Mouse (Mus musculus) layer of hippocampus, postnatal 36 days (tissue): ENCODE data around the gene Gstcd. TPM values are rescaled to one million over a fixed set of nuclear protein-coding genes. Genes with fewer than 3 reads are reported as not detected.
A peak's percentile ranks its signal among the peaks of the same experiment; 100 is the strongest.

ENCODE experiments used
- DNase-seq, 2 experiments: peaks; one replicate each; pipeline ENCODE4 v3.0.0; 2022
- total RNA-seq, 2 experiments: library from RNA; stranded (reverse); gene quantifications; 2 replicates each; pipeline ENCODE4 v1.2.3; 2021

Gstcd gene
- total RNA-seq, 2 experiments from 2014 or later: 9.7 TPM

DNA sequence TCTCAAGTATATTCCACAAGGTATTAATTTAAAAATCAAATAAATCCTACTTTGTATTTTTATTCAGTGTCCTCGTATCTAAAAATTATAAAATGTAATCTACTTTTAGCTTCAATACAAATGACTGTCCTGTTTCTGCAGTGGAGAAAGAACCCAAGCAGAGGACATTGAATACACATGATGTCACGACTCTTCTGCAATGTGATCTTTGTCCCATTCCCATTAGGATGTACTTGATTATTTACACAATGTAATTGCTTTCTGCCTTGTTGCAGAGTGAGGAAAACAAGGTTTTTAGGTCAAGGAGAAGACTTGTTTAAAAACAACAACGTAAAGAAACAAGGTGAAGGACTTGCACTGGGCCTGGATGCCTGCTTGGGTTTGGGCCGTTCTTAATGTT lies 84.6 kb downstream of the Gstcd start:
- DNase-seq: no peak

DNA sequence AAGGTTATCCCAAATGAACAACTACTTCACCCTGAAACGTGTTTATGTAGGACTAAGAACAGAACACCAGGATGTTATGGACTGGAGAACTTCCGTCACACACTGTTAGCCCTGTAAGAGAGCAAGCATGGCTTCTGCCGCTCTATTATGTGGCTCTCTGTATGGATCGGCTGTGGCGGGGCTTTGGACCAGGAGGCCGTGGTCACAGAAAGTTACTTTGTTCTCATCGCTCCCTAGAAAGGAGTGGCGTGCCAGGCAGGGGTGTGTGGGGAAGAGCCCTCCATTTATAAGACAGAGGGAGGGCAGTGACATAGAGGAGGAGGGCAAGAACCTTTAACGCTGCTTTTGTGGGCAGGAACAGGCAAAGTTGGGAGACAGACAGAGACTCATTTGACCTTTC lies 95.5 kb downstream of the Gstcd start:
- no peak for DNase-seq

DNA sequence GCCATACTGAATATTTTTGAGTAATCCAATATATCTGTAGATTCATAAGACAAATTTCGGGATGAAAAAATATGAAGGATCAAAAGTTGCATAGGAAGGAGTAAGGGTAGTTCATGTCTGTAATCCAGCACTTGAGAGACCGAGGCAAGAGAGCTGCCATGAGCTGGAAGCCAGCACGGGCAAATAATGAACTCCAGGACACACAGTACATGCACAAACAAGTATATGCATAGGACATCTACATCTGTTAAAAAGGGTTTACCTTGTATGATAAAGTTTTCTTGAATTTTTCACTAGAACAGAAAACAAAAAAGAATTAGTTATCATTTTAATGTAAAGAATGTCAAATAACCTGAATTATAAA lies 95.9 kb downstream of the Gstcd start:
- DNase-seq: no peak

DNA sequence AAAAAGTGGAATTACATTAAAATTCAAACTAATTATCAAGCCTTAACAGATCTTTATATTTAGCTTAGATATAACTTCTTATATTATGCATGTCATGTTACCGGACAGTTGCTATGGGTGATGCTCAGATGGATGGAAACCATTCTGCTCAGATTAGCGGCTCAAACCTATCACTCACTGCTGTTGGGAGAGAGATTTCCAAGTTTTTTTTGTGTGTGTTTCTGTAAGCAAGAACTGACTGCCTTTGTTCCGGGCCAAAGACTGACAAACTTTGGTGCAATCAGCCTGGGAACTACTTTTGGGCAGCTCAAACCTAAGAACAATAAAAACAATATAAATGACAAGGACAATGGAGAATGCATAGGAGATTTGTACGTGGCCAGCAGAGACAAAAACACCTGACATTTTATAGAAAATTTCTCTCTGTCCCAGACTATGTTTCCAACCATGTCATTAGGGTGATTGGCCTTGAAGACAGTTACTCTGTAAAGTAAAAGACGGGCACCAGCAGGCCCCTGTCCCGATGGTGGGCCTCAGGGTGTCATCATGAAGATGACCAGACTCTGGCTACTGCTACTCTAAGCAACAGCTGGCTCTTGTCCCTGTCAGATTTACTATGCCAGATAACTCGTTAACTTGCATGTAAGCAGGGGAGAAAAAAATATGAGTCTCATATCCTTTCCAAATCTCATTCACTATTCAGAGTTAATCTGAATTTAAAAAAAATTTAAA lies 96.5 kb downstream of the Gstcd start:
- no peak for DNase-seq

DNA sequence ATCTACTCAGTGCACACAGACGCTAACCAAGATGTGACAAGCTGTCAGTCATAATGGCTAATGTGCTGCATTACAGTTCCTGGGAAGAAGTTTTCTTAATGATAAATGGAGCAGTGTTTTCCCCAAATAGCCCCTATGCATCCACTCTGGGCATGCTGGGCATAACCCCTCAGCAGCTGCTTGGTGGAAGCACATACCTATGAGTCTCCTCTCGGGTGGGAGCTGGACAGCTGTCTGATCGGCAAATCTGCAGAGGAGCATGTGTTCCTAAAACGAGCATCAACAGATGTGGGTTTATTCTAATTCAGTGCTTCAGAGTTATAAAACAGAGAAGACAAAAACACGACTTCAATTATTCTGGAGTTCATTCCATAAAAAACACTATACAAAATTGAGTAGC lies 105.6 kb downstream of the Gstcd start:
- peak; percentile 6 to 11 for DNase-seq

DNA sequence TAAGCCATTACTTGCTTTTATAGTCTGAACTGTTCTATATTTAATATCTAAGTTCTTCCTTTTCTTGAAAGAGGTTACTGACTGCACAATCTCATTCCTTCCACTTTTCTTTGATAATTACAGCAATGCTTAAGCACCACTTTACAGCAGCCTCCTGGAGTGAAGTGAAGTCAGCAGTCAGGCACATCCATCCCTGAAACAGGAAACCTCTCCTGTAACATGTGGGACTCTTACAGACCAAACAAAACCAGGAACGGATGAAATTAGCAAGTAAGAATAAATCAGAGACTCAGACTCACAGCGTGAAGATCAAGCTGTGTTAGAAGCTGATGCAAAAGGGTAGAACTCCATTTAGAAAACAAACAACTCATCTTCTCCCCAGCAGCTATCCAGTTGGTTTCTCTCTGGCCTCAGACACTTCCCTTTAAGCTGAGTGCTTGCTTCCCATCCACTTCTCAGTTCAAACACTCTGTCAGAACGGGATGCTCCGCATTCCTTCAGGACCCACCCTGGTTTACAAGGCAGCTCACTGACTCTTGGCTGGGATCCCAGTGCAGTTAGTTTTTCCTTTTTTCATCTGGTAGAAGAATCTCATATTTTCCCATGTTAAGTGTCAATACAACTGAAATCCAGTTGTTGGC lies 107.9 kb downstream of the Gstcd start:
- no peak for DNase-seq

DNA sequence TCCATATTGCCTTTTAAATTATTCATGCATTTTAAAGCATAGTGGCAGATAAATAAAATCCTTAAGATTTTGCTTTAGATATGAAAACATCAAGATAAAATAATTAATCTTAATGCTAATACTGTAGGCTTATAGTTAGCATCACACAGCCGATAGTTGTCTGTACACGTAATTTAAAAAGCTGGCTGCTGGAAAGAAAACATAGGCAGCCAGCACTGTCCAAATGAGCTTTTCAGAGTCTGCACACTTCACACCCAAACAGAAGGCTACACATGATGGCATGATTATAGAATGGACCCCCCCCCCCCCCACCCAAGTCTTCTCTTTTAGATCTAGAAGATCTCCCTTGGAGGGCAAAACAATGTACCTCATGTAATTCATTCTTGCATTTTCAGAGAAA lies 109.9 kb downstream of the Gstcd start:
- DNase-seq: no peak

DNA sequence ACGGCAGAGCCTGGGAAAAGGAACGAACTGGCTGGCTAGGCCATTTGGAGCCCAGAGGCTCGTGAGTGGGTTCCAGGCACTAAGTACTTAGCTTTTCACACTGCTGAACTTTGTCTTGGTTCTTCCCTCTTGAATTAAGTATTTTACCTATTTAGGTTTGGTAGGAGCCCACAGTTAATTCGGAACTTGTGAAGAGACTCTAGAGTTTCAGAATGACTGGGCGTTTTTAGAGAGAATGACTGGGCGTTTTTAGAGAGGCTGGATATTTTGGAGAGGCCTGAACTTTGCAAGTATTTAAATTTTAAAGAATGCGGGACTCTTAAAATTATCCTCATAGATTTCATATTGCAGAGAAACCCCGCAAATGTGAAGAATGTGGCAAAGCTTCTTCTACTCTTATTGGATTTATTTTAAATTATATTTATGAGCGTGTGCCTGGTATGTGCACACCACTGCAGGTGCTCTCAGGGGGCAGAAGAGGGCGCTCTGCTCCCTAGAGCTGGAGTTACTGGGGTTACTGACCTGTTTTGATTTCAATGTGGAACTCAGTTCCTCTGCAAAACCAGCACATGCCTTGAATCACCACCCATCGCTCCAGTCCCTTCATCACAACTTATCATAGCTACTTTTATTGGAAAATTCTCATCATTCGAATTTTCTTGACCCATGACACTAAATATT lies 111.9 kb downstream of the Gstcd start:
- DNase-seq: no peak

DNA sequence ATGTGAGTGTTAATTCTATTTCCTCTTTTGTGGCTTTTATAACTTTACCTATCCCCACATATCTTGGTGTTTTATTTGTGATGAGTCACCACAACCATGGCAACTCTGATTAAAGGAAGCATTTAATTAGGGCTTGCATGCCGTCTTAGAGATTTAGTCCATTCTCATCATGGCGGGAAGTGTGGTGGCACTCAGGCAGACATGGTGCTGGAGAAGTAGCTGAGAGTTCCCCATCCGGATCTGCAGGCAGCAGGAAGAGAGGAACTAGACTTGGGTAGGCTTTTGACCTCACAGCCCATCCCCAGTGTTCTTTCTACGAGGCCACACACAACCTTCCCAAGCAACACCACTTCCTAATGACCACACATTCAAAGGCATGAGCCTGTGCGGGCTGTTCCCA lies 125.6 kb downstream of the Gstcd start:
- DNase-seq: no peak

DNA sequence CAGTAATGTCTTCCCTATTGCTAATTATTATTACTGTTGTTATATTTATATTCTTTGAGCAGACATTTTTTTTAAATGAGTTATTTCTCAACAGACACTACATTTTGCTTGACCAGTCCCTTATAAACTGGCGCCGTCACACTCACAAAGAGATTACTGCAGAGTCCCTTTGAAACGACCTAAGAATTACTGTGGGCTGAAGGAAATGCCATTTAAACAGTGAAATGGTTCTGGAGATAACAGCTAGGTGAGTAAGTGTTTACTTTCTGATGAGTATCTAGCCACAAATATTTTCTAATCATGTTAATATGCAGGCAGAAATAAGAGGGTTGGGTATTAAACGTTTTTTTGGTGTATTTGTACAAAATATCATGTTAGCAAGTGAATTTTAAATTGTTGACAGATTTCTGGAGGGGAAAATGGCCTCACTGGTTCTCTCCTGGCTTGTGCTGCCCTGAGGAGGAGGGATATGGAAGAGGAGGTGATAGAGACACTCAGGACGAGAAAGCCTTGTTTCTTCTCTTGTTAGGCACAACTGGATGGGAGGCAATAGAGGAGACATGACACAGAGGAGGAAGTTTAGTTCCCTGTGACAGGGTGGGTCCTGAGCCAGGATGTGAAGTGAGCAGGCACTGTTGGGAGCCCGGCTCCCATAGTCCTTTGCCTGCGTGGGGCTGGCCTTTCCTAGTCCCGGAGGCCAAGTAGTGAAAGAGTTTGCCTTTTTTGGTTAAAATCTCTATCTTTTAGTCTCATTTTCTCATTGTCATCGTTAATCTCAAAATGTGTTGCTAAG lies 126.9 kb downstream of the Gstcd start:
- DNase-seq: no peak

DNA sequence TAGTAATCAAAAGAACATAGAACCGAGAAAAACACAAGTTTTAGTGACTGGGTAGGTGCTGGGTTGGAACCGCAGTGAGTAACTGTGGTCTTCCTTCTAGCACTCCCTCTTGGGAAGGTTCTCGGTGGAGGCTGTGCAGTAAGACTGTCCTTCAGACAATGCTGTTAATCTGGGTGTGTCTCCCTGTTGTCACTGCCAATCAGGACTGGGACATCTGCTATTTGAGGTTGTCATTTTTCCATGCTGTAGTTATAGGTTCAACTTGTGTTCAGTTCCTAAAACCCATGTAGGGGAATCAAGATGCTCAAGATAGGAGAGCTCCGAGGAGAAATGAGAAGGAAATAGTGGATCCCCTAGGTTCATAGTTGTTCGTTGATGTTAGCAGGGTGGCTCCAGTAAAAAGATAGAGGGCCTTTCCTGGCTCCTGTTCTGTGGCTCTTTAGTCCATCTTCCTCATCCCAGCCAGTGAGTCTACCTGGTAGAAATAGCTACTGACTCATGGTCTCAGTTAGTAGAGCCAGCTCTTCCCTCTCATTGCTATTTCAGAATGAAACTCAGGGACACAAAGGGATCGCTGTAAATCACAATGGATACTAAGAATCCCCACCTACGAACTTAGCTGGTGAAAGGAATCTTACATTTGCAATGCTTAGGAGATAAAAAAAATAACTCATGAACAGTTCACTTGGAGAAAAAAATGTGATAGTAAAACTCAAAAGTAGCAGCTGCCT lies 129.0 kb downstream of the Gstcd start:
- DNase-seq: no peak

DNA sequence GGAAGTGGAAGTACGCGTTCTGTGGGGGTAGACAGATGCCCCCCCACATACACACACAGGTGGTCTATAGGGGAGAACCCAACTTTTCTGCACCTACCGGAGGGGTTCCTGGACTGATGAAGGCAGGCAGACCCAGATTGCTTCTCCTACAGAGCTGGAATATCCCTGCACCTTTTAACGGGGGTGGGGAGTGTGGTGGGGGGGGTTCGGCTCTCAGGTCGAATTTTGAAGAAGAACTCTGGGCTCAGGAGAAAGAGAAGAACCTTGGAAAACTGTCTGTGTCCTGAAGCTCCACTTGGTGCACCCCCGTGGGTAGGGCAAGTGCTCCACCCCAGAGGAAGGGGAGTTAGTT lies 141.3 kb downstream of the Gstcd start:
- no peak for DNase-seq

DNA sequence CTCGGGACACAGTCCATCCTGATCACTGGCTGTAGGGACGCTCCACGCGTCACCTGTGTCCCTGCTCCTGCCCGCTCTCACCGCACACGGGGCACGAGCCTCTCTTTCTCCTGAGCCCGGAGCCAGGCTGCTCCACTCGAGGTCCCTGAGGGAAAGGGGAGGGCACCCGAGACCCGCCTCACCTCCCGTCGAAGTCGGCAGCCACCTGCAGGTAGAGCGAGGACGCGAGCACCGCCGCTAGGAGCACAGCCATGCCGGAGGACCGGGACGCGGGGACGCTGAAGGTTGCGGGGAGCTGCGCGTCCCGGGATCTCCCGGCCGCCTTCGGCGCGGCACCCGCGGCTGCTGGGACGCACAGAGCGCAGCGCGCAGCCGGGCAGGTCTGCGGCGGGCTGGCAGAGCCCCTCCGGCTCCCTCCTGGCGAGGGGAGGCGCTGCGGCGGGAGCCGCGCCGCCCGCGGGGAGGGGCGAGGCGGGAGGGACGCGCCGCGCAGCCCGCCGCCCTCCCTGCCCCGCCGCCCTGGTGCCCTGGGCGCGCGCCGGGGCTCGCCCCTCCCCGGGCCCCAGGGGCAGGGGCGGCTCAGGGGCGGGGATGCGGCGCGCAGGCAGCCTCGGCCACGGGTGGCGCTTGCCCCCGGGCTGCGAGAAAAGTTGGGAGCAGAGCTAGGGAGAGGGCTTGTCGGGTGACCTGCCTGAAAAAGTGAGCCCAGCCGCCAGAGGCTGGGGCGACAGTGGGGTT lies 141.9 kb downstream of the Gstcd start, which contains the start of gene Npnt:
TSS of gene Npnt (minus strand) at position 501 of the 738 bp plus-strand sequence.
- peak; percentile 33 to 41 for DNase-seq

DNA sequence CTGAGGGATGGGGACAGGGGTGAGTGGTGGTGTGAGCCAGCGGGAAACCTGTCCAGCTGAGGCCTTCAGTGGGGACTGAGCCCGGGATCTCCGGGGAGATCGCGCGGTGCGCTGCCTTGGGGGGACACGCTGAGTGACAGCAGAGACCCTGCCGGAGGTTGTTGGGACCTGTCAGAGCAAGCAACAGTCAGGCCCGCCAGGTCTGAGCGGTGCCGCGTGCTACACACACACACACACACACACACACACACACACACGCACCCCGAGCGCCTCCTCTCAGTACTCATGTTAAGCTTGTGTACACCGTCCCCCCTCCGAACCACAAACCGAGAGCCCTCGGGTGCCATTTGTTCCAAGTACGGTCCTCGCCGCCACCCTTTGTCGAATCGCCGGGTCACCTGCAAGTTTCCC lies 142.4 kb downstream of the Gstcd start:
- peak in 1 of 2 experiments; percentile 18 for DNase-seq

DNA sequence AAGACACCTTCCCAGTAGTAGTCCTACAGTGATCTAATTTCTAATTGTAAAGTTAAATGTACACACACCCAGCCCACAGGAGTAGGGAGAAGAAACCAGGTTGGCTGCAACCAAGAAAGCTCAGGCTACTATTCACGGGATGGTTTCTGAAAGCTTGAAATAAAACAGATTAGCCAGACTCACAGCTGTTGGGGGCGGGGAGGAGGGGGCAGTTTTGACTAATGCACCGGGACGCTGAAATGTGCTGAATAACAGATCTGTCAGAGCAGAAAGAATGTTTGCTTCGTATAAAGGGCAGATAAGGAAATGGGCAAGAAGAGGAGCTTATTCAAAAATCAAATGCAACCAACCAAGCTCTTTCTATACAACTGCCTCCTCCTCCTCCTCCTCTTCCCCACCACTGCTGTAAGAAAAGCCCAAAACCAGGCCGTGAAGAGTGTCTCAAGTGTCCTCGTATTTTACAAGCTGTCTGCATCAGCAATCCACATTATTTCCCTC lies 143.5 kb downstream of the Gstcd start:
- DNase-seq: no peak

DNA sequence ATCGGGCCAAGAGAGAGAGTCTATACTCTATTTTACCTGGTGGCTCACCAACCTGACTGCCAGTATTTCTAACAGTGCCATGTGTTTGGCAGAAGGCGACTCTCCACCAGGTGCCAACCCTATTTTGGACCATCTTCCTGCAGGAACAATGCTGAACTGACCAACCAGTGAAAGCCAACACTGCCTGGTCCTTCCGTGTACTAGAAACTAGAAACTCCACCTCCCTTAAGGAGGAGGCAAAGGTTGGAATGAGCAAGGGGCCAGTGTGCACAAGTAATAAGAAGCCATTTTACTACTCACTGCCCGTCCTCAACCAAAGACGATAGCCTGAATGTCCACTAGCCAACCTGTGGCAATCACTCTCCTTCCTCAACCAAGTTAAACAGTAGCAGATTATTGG lies 145.7 kb downstream of the Gstcd start:
- no peak for DNase-seq

DNA sequence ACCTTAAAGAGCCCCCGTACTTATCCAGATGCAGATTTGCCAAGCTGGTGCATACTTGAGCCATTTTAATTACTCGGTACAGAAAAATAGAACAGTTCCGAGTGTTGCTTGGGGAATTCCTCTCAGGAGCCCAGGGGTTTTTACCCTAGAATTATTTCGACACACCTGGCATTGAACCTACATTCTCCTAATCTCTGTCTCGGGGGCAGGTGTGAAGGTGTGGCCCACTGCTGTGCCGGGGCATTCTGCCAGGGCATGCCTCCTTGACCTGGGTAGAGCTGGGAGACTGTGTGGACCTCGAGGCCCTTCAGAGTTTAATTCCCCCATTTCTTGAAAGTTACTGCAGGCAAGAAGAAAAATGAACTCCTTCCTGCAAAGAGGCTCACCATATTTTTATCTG lies 146.2 kb downstream of the Gstcd start:
- DNase-seq: no peak

DNA sequence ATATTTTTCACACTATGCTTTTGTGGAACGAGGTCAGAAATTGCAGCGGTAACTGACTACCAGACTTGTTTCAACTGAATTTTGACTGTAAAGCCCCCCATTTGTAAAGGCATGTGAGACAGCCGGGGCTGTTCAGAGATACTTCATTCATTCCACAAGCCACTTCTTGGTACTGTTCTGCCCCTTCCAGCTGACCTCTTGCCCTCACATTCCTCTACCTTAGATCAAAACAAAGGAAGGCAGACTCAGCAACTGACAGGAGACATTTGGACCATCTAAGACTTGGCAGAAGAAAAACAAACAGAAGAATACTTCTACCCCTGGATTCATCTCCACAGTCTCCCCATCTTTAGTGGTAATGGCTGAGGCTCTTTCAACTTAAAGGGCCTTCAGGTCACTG lies 147.2 kb downstream of the Gstcd start:
- DNase-seq: no peak

DNA sequence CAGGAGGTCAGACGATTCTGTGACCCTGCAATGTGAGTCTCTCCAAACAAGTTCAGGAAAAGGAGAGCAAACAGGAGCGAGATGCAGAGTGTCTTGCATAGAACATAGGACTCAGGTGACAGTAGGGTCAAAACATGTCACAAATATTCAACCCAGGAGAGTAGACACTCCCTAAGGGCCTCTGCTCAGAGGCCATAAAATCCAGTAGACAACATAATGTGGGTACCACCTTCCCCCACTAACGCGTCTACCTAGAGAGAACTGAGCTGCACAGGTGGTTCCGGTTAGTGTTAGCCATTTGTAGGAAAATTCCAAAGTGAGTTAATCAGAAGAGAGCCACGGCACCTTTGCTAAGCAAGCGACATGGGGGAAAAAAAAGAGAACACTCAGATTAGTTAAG lies 147.6 kb downstream of the Gstcd start:
- DNase-seq: no peak

DNA sequence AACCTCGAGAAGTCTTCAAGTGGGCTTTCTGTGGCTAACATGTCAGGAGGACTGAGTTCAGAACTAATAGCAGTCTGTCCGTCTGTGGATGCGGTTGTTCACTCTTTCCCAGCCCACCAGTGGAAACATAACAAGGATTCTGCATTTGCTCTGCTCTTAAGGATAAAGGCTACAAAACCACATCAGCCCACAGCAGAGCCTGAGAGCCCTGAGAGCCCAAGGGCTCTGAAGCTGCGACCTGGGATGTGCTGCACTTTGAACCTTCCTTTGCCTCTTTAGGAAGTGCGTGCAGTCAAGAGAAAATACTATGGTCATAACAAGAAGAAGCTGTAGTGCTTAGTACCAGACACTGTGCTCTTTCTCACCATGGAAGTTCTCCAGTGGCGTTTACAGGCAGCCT lies 149.1 kb downstream of the Gstcd start:
- DNase-seq: no peak

DNA sequence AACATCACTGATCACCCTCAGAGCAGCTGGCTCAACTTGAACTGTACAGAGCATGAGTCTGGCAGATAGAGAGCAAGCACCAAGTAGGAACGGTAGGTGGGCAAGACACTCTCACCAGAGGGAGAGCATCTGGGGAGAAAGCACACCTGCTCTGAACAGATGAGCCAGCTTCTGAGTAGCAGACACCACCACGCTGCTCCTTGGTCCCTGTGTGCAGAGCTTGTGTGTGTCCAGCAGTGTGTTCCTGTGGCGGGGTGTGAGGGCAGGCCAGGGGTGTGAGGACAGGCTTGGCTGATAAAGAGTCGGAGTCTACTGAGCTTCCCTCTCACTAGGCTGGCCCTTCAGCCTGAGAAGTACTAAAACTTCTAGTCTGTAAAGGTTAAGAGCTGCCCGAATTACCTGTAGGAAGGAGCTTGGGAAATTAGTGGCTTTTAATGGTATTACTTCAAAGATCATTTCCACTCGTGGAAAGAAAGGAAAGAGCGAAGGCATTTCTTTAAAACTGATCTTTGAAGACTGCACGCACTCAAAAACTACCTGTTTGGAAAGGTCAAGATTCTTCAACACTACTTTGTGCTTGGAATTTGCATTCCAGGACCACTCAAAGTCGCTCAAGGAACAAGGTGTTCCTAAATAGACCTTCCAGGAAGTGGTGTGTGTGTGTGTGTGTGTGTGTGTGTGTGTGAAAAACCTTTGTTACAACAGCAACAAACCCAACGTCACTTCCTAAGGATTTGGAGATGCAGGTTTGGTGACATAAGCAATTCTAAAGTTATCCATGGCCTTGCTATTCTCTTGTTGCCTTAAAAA lies 151.4 kb downstream of the Gstcd start:
- no peak for DNase-seq
